Mouse (Mus musculus) thymus, adult 2 months (tissue): ENCODE data around the gene Sipa1l2.

ENCODE experiments used
- CTCF ChIP-seq: fragments of 200-500 bp; IDR thresholded peaks from 2 replicates; pipeline ENCODE4 v1.5.1; 2012; ENCODE audit warnings: mild to moderate bottlenecking, control low read depth, low read length, moderate library complexity, borderline replicate concordance; ENCODE audit not compliant: control insufficient read depth, poor library complexity, insufficient read depth; ENCODE audit errors: extremely low read depth
- POLR2A ChIP-seq: fragments of 200-500 bp; IDR thresholded peaks from 2 replicates; pipeline ENCODE4 v1.6.1; 2012; ENCODE audit warnings: mild to moderate bottlenecking, low read length, control low read depth, moderate library complexity; ENCODE audit not compliant: control insufficient read depth, poor library complexity, insufficient read depth; ENCODE audit errors: extremely low read depth

- TF ChIP-seq CTCF (no peak), POLR2A (no peak)
Measured at GRCm38 (mm10) chr8:125460602-125461001, 109.0 kb downstream of the Sipa1l2 start.
